Mouse (Mus musculus) stomach, embryonic 15.5 days (tissue): ENCODE results near the gene Elf2. TPM values are rescaled to one million over a fixed set of nuclear protein-coding genes. Genes with fewer than 3 reads are reported as not detected.
A peak's percentile ranks its signal among the peaks of the same experiment; 100 is the strongest.

ENCODE experiments used
- ATAC-seq: fragments of 200-750 bp; cut with Nextera tagmentation; 2 replicates; pipeline ENCODE4 v1.8.0; 2017; ENCODE audit warnings: low read depth, moderate number of reproducible peaks, moderate TSS enrichment; ENCODE audit not compliant: insufficient read depth, low FRiP score
- H3K27ac ChIP-seq: fragments of 300-500 bp; sonication (generic); 2 replicates; pipeline ENCODE4 v1.5.1; 2015; ENCODE audit warnings: mild to moderate bottlenecking, inconsistent platforms
- H3K27me3 ChIP-seq: fragments of 300-500 bp; sonication (generic); replicated peaks from 2 replicates; pipeline ENCODE4 v1.6.1; 2015; ENCODE audit warnings: inconsistent platforms
- H3K36me3 ChIP-seq: fragments of 300-500 bp; sonication (generic); 2 replicates; pipeline ENCODE4 v1.6.1; 2015; ENCODE audit warnings: inconsistent platforms
- H3K4me1 ChIP-seq: fragments of 300-500 bp; sonication (generic); 2 replicates; pipeline ENCODE4 v1.6.1; 2015; ENCODE audit warnings: inconsistent platforms
- H3K4me2 ChIP-seq: fragments of 300-500 bp; sonication (generic); 2 replicates; pipeline ENCODE4 v1.6.1; 2015; ENCODE audit warnings: mild to moderate bottlenecking, inconsistent platforms
- H3K4me3 ChIP-seq: fragments of 300-500 bp; sonication (generic); replicated peaks from 2 replicates; pipeline ENCODE4 v1.5.1; 2015; ENCODE audit warnings: inconsistent platforms
- H3K9ac ChIP-seq: fragments of 300-500 bp; sonication (generic); 2 replicates; pipeline ENCODE4 v1.6.1; 2015; ENCODE audit warnings: inconsistent platforms
- H3K9me3 ChIP-seq: fragments of 300-500 bp; sonication (generic); 2 replicates; pipeline ENCODE4 v1.6.1; 2016; ENCODE audit warnings: inconsistent platforms
- WGBS: fragments of 180-500 bp; shearing (Covaris S2); methylation state at CpG from one replicate; pipeline ENCODE4 v1.1.7; 2015; 5-methylcytosine and 5-hydroxymethylcytosine counted together
- polyA plus RNA-seq: library from polyadenylated mRNA; unstranded; fragments of >200 nt; fragmentation: Nextera tagmentation; extraction: Ambion mirVana; gene quantifications from 2 replicates; pipeline ENCODE4 v1.2.1, GENCODE M21; 2015

The Elf2 gene
- polyA plus RNA-seq, 1 experiment from 2014 or later = 62.5 TPM

GRCm38 (mm10) chr3:51342152-51342551, 1.7 kb upstream of the Elf2 start:
- H3K4me1 ChIP-seq = no peaks in the 10 kb centered on the region
- H3K36me3 ChIP-seq = no peaks in the 10 kb centered on the region
- H3K9me3 ChIP-seq = no peaks in the 10 kb centered on the region
- WGBS = 5% methylated on average over 9 of the region's 9 CpGs
- 0 out of 2 replicates have a peak overlapping the region, but pooled peaks have one; percentile 54 for H3K9ac ChIP-seq
- peak overlapping the region; percentile 97 for H3K27ac ChIP-seq
- ATAC-seq = no peak
- H3K27me3 ChIP-seq = no peaks in the 10 kb centered on the region
- peak overlapping the region; percentile 92 for H3K4me2 ChIP-seq
- H3K4me3 ChIP-seq = peak overlapping the region; percentile 92

GRCm38 (mm10) chr3:51341268-51342081, 1.0 kb upstream of the Elf2 start:
- peak overlapping the region; percentile 54; the same call in 1 of the 2 replicates for H3K9ac ChIP-seq
- peak overlapping the region; percentile 92 for H3K4me3 ChIP-seq
- no peaks in the 10 kb centered on the region for H3K4me1 ChIP-seq
- peak overlapping the region; percentile 97 for H3K27ac ChIP-seq
- H3K36me3 ChIP-seq = no peaks in the 10 kb centered on the region
- H3K9me3 ChIP-seq = no peaks in the 10 kb centered on the region
- H3K27me3 ChIP-seq = no peaks in the 10 kb centered on the region
- peak overlapping the region; percentile 92 for H3K4me2 ChIP-seq
- ATAC-seq = peak; percentile 88
- under 1% methylated on average over 86 of the region's 86 CpGs for WGBS

DNA sequence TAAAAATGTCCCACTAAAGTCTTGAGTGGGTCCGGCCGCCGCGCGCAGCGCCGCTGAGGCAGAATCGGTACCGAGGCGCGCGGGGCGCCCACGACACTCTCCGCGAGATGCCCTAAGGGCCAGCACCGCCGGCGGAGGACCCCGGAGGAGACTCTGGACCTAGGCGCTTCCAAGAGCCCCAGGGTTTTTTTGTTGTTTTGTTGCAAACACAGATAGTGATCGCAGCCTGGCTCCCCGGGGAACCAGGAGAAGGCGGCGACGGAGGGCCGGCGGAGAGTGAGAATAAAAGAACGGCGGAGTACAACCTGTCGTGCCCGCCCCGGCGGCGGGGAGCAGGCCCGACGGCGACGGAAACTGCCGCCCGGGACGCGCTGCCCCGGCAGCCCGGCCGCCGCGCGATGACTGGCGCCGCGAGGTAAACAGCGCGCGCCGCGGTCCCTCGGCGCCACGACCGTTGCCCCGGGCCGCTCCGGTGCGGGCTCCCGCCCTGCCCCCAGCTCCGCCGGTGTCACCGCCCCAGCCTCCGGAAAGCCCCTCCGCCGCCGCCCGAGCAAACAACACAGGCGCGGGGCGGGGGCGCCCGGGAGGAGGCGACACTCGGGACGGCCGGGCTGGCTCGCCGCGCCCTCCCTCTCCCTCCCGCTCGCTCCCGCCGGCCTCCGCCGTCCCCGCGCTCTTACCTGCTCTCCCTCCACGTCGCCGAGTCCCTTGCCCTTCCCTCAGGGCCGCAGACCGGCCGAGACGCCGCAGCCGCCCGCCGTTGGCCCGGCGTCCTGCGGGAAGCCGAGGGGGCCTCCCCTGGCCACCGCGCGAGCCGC, 520 bp downstream of the Elf2 start:
- H3K36me3 ChIP-seq = no peaks in the 10 kb centered on the region

GRCm38 (mm10) chr3:51339378-51339733, 1.1 kb downstream of the Elf2 start:
- Histone ChIP-seq H3K9ac (peak overlapping the region; percentile 88; the same call in 1 of the 2 replicates), H3K9me3 (no peaks in the 10 kb centered on the region), H3K4me3 (peak overlapping the region; percentile 92), H3K4me2 (peak overlapping the region; percentile 92), H3K36me3 (no peaks in the 10 kb centered on the region), H3K27ac (peak overlapping the region; percentile 97), H3K4me1 (0 out of 2 replicates have a peak, but pooled peaks cover 3% of the 10 kb centered on the region), H3K27me3 (no peaks in the 10 kb centered on the region)
- no peak for ATAC-seq
- 3% methylated on average over 9 of the region's 9 CpGs for WGBS

More for the DNA sequence above, 520 bp downstream of the Elf2 start:
- Histone ChIP-seq H3K4me1 (no peaks in the 10 kb centered on the region), H3K4me3 (peak overlapping the region; percentile 92), H3K9me3 (no peaks in the 10 kb centered on the region), H3K9ac (peak overlapping the region; percentile 88), H3K27me3 (no peaks in the 10 kb centered on the region), H3K27ac (peak overlapping the region; percentile 97), H3K4me2 (peak overlapping the region; percentile 92)
- under 1% methylated on average over 89 of the region's 113 CpGs for WGBS
- peak; percentile 36 for ATAC-seq

DNA sequence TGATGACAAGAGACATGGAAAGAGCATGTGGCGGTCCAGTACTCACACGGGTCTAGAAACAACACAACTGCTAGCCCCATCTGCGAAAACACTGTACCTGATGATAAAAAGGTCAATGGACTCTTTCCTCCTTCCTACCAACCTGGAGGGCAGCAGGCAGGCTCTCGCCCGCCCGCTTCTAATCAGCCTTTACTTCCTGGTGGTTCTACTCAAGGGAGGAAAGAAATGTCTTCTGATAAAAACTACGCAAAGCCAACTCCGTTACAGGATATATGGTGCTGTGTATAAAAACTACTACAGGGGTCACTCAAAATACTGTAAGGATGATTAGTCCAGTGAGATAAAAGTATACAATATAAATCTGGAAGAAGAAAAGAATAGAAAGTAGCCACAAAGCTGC, 5.1 kb downstream of the Elf2 start:
- H3K4me3 ChIP-seq = no peak overlapping the region
- no peaks in the 10 kb centered on the region for H3K9me3 ChIP-seq
- H3K27ac ChIP-seq = no peak overlapping the region
- no peak for ATAC-seq
- H3K9ac ChIP-seq = no peak overlapping the region
- no peaks in the 10 kb centered on the region for H3K27me3 ChIP-seq
- H3K4me1 ChIP-seq = 0 out of 2 replicates have a peak, but pooled peaks cover 12% of the 10 kb centered on the region
- H3K4me2 ChIP-seq = no peak overlapping the region
- H3K36me3 ChIP-seq = no peaks in the 10 kb centered on the region
- 81% methylated on average over 8 of the region's 8 CpGs for WGBS

GRCm38 (mm10) chr3:51333950-51334349, 6.5 kb downstream of the Elf2 start:
- H3K27ac ChIP-seq = no peak overlapping the region
- H3K27me3 ChIP-seq = no peaks in the 10 kb centered on the region
- H3K9ac ChIP-seq = no peak overlapping the region
- no peaks in the 10 kb centered on the region for H3K9me3 ChIP-seq
- 0 out of 2 replicates have a peak, but pooled peaks cover 12% of the 10 kb centered on the region for H3K4me1 ChIP-seq
- H3K4me2 ChIP-seq = no peak overlapping the region
- no peaks in the 10 kb centered on the region for H3K36me3 ChIP-seq
- H3K4me3 ChIP-seq = no peak overlapping the region
- ATAC-seq = no peak
- 73% methylated on average over 6 of the region's 6 CpGs for WGBS

- H3K4me3 ChIP-seq = no peak overlapping the region
- H3K4me2 ChIP-seq = no peak overlapping the region
- H3K27me3 ChIP-seq = no peaks in the 10 kb centered on the region
- WGBS = 41% methylated on average over 10 of the region's 10 CpGs
- H3K9ac ChIP-seq = no peak overlapping the region
- H3K36me3 ChIP-seq = no peaks in the 10 kb centered on the region
- H3K27ac ChIP-seq = no peak overlapping the region
- 0 out of 2 replicates have a peak, but pooled peaks cover 12% of the 10 kb centered on the region for H3K4me1 ChIP-seq
- no peaks in the 10 kb centered on the region for H3K9me3 ChIP-seq
- no peak; the same call in 1 of the 2 replicates for ATAC-seq
Observed at GRCm38 (mm10) chr3:51333234-51333889, 7.1 kb downstream of the Elf2 start.

GRCm38 (mm10) chr3:51330086-51330485, 10.4 kb downstream of the Elf2 start:
- Histone ChIP-seq H3K27ac (no peak overlapping the region), H3K9ac (no peak overlapping the region), H3K27me3 (no peaks in the 10 kb centered on the region), H3K4me3 (no peak overlapping the region), H3K4me2 (no peak overlapping the region), H3K4me1 (0 out of 2 replicates have a peak, but pooled peaks cover 15% of the 10 kb centered on the region), H3K9me3 (no peaks in the 10 kb centered on the region), H3K36me3 (no peaks in the 10 kb centered on the region)
- ATAC-seq = no peak
- 87% methylated on average over 14 of the region's 14 CpGs for WGBS

DNA sequence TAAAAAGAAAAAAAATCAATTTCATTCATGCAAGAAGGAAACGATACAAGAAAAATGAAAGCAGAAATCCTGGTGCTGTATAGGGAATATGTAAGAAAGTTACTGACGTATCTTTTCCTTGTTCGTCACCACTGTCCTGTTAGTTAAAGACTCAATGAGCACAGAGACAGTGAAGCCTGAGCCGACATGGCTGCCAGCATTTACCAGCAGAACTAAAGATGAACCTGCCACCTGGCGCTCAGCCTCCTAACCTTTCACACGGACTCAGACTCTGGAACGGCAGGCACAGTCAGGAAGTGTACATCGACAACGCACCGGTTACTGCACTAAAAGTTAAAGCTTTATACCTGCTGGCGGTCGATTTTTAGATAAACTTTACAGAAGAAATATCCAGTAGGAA, 11.9 kb downstream of the Elf2 start:
- H3K4me2 ChIP-seq = no peak overlapping the region
- no peak for ATAC-seq
- 0 out of 2 replicates have a peak, but pooled peaks cover 10% of the 10 kb centered on the region for H3K4me1 ChIP-seq
- H3K36me3 ChIP-seq = no peaks in the 10 kb centered on the region
- H3K27me3 ChIP-seq = no peaks in the 10 kb centered on the region
- H3K4me3 ChIP-seq = no peak overlapping the region
- H3K9ac ChIP-seq = no peak overlapping the region
- no peaks in the 10 kb centered on the region for H3K9me3 ChIP-seq
- WGBS = 82% methylated on average over 12 of the region's 12 CpGs
- no peak overlapping the region for H3K27ac ChIP-seq

DNA sequence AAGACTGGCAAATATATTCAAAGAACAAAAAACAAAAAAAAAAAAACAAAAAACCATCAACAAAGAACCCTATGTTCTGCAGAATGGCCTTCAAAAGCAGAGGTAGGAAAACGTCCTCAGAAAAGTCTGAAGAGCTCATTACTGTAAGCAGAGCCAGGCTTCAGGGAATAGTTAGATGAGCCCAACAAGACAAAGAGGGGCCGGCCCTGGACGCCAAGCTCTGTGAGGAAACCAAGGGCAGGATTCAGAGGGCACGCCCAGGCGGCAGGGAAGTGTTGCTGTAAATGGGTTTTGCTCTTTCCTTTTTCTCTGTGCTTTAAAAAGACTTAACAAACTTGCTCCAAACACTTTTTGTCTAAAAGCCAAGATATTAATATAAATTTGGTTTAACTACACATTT, 12.6 kb downstream of the Elf2 start:
- 75% methylated on average over 5 of the region's 5 CpGs for WGBS
- Histone ChIP-seq H3K9me3 (no peaks in the 10 kb centered on the region), H3K4me2 (no peak overlapping the region), H3K36me3 (no peaks in the 10 kb centered on the region; the same call in 1 of the 2 replicates), H3K27ac (no peak overlapping the region), H3K9ac (no peak overlapping the region), H3K4me1 (0 out of 2 replicates have a peak, but pooled peaks cover 4% of the 10 kb centered on the region), H3K27me3 (no peaks in the 10 kb centered on the region), H3K4me3 (no peak overlapping the region)
- no peak for ATAC-seq

DNA sequence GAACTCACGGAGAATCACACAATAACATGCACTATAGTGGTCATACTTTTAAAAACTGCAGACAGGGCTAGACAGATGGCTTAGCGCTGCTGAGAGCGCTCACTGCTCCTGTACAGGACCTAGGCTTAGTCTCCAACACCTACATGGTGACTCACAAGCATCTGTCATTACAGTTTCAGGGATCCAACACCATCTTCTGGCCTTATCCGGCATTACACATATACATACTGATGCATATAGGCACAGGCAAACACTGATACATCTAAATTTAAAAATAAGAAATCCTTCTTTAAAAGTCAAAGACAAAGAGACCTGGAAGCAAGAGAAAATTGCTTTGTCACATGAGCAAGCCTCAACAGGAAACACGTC, 13.1 kb downstream of the Elf2 start:
- no peak overlapping the region for H3K27ac ChIP-seq
- no peak for ATAC-seq
- no peaks in the 10 kb centered on the region for H3K27me3 ChIP-seq
- H3K4me1 ChIP-seq = 0 out of 2 replicates have a peak, but pooled peaks cover 4% of the 10 kb centered on the region
- no peaks in the 10 kb centered on the region; the same call in 1 of the 2 replicates for H3K36me3 ChIP-seq
- H3K4me2 ChIP-seq = no peak overlapping the region
- no peaks in the 10 kb centered on the region for H3K9me3 ChIP-seq
- H3K9ac ChIP-seq = no peak overlapping the region
- whole genome bisulfite sequencing = 92% methylated on average over 5 of the region's 5 CpGs
- H3K4me3 ChIP-seq = no peak overlapping the region
